Mouse (Mus musculus) cerebellum, postnatal 25 days (tissue): ENCODE data around the gene Ctxn2.

Source experiments
- DNase-seq, 2 experiments: peaks; one replicate each; pipeline ENCODE4 v3.0.0; 2021; ENCODE audit warnings: mixed read lengths in 2 of 2

The Ctxn2 gene

GRCm38 (mm10) chr2:125196771-125197170, 60.3 kb downstream of the Ctxn2 start:
- DNase-seq: no peak
